Mouse (Mus musculus) MEL (cell line): ENCODE measurements at regions not wholly inside any gene's neighbourhood (a gene's known extent, or its start where the extent isn't known, plus 50 kb on each side); places are given as distances from the start of the nearest gene placed in this dataset.

ENCODE experiments used
- DNase-seq: peaks from one replicate; pipeline ENCODE4 v3.0.0; 2011; ENCODE audit warnings: low read depth, low spot score
- H3K27ac ChIP-seq: 2 replicates; pipeline ENCODE4 v1.5.1; 2012; ENCODE audit warnings: low read depth, mild to moderate bottlenecking, control low read depth, low read length, moderate library complexity; ENCODE audit not compliant: control insufficient read depth
- H3K27me3 ChIP-seq, 2 experiments: fragments of 150-350 bp in 1 of 2; sonication (generic) in 1 of 2; 2 replicates each; pipeline ENCODE4 v1.6.1; 2012; ENCODE audit warnings: low read length in 2 of 2, mild to moderate bottlenecking in 2 of 2, improper control_type of control experiment in 1 of 2, moderate library complexity in 1 of 2; ENCODE audit not compliant: insufficient read depth in 2 of 2, control insufficient read depth in 1 of 2
- H3K36me3 ChIP-seq, 2 experiments: 2 replicates each; pipeline ENCODE4 v1.6.1; 2012 to 2014; ENCODE audit warnings: low read length in 2 of 2, improper control_type of control experiment in 1 of 2, inconsistent platforms in 1 of 2, mild to moderate bottlenecking in 1 of 2; ENCODE audit not compliant: insufficient read depth in 2 of 2, control insufficient read depth in 1 of 2
- H3K4me1 ChIP-seq, 2 experiments: fragments of 150-350 bp in 1 of 2; sonication (generic) in 1 of 2; 2 replicates each; pipeline ENCODE4 v1.6.1; 2012; ENCODE audit warnings: low read length in 2 of 2, improper control_type of control experiment in 1 of 2, mild to moderate bottlenecking in 1 of 2; ENCODE audit not compliant: insufficient read depth in 2 of 2, control insufficient read depth in 1 of 2
- H3K4me3 ChIP-seq, 2 experiments: fragments of 150-350 bp in 1 of 2; sonication (generic) in 1 of 2; 2 replicates each; pipeline ENCODE4 v1.5.1; 2012; ENCODE audit warnings: low read depth in 2 of 2, low read length in 2 of 2, mild to moderate bottlenecking in 2 of 2, moderate library complexity in 2 of 2, control low read depth in 1 of 2, improper control_type of control experiment in 1 of 2; ENCODE audit not compliant: control insufficient read depth in 1 of 2, insufficient read depth in 1 of 2
- H3K79me2 ChIP-seq: 2 replicates; pipeline ENCODE4 v1.6.1; 2012; ENCODE audit warnings: mild to moderate bottlenecking, low read length, moderate library complexity; ENCODE audit not compliant: control insufficient read depth, poor library complexity, insufficient read depth
- H3K9ac ChIP-seq: 2 replicates; pipeline ENCODE4 v1.6.1; 2012; ENCODE audit warnings: low read depth, mild to moderate bottlenecking, control low read depth, low read length, moderate library complexity; ENCODE audit not compliant: control insufficient read depth, poor library complexity, severe bottlenecking
- H3K9me3 ChIP-seq: fragments of 150-350 bp; sonication (generic); replicated peaks from 2 replicates; pipeline ENCODE4 v1.6.1; 2012; ENCODE audit warnings: mild to moderate bottlenecking, low read length, improper control_type of control experiment, moderate library complexity; ENCODE audit not compliant: insufficient read depth
- CHD1 ChIP-seq: IDR thresholded peaks from 2 replicates; pipeline ENCODE4 v1.6.1; 2012; ENCODE audit warnings: low read depth, mild to moderate bottlenecking, inconsistent platforms, low read length, improper control_type of control experiment
- CTCF ChIP-seq, 3 experiments: IDR thresholded peaks in 2 of 3; conservative IDR thresholded peaks in 1 of 3; 2 replicates each; pipeline ENCODE4 v1.5.1; 2011 to 2012; ENCODE audit warnings: low read length in 3 of 3, low read depth in 2 of 3, mild to moderate bottlenecking in 2 of 3, improper control_type of control experiment in 1 of 3, inconsistent platforms in 1 of 3, mixed read lengths in 1 of 3, moderate library complexity in 1 of 3; ENCODE audit not compliant: control insufficient read depth in 1 of 3, insufficient read depth in 1 of 3, poor library complexity in 1 of 3, severe bottlenecking in 1 of 3
- E2F4 ChIP-seq: IDR thresholded peaks from 2 replicates; pipeline ENCODE4 v1.6.1; 2011; ENCODE audit warnings: low read depth, low read length, improper control_type of control experiment, borderline replicate concordance
- ELF1 ChIP-seq: IDR thresholded peaks from 2 replicates; pipeline ENCODE4 v1.6.1; 2014; ENCODE audit warnings: low read depth, mild to moderate bottlenecking, inconsistent platforms, low read length, improper control_type of control experiment, moderate library complexity
- EP300 ChIP-seq, 2 experiments: IDR thresholded peaks; 2 replicates each; pipeline ENCODE4 v1.6.1; 2011; ENCODE audit warnings: improper control_type of control experiment in 2 of 2, low read length in 2 of 2, low read depth in 1 of 2, mild to moderate bottlenecking in 1 of 2
- ETS1 ChIP-seq: IDR thresholded peaks from 2 replicates; pipeline ENCODE4 v1.6.1; 2012; ENCODE audit warnings: low read depth, mild to moderate bottlenecking, inconsistent platforms, low read length, improper control_type of control experiment, moderate library complexity
- GABPA ChIP-seq: IDR thresholded peaks from 2 replicates; pipeline ENCODE4 v1.6.1; 2012; ENCODE audit warnings: low read depth, mild to moderate bottlenecking, inconsistent platforms, low read length, improper control_type of control experiment, moderate library complexity
- KAT2A ChIP-seq: conservative IDR thresholded peaks from 2 replicates; pipeline ENCODE4 v1.6.1; 2012; ENCODE audit warnings: low read depth, low read length, improper control_type of control experiment, inconsistent platforms
- MAFK ChIP-seq: IDR thresholded peaks from 2 replicates; pipeline ENCODE4 v1.6.1; 2011; ENCODE audit warnings: low read depth, mild to moderate bottlenecking, low read length, improper control_type of control experiment, borderline replicate concordance
- MAX ChIP-seq: IDR thresholded peaks from 2 replicates; pipeline ENCODE4 v1.6.1; 2011; ENCODE audit warnings: low read length, improper control_type of control experiment
- MAZ ChIP-seq: IDR thresholded peaks from 2 replicates; pipeline ENCODE4 v1.6.1; 2012; ENCODE audit warnings: low read depth, mild to moderate bottlenecking, inconsistent platforms, low read length, improper control_type of control experiment
- MYB ChIP-seq: IDR thresholded peaks from 2 replicates; pipeline ENCODE4 v1.6.1; 2011; ENCODE audit warnings: mild to moderate bottlenecking, low read depth, low read length, improper control_type of control experiment
- MYC ChIP-seq: IDR thresholded peaks from 2 replicates; pipeline ENCODE4 v1.6.1; 2011; ENCODE audit warnings: low read depth, mild to moderate bottlenecking, low read length, improper control_type of control experiment, moderate library complexity
- NRF1 ChIP-seq: IDR thresholded peaks from 2 replicates; pipeline ENCODE4 v1.6.1; 2014; ENCODE audit warnings: low read depth, mild to moderate bottlenecking, inconsistent platforms, low read length, improper control_type of control experiment, moderate library complexity; ENCODE audit not compliant: poor library complexity, insufficient read depth, severe bottlenecking
- RAD21 ChIP-seq: IDR thresholded peaks from 2 replicates; pipeline ENCODE4 v1.6.1; 2011; ENCODE audit warnings: mild to moderate bottlenecking, low read depth, low read length, improper control_type of control experiment
- SMC3 ChIP-seq: IDR thresholded peaks from 2 replicates; pipeline ENCODE4 v1.6.1; 2011; ENCODE audit warnings: low read depth, low read length, improper control_type of control experiment
- TAL1 ChIP-seq: IDR thresholded peaks from 2 replicates; pipeline ENCODE4 v1.6.1; 2012; ENCODE audit warnings: mild to moderate bottlenecking, inconsistent platforms, low read length, moderate library complexity, mixed read lengths
- USF1 ChIP-seq: IDR thresholded peaks from 2 replicates; pipeline ENCODE4 v1.6.1; 2014; ENCODE audit warnings: low read depth, mild to moderate bottlenecking, inconsistent platforms, low read length, improper control_type of control experiment, moderate library complexity
- USF2 ChIP-seq, 2 experiments: IDR thresholded peaks; 2 replicates each; pipeline ENCODE4 v1.6.1; 2011 to 2012; ENCODE audit warnings: improper control_type of control experiment in 2 of 2, low read length in 2 of 2, borderline replicate concordance in 1 of 2, inconsistent platforms in 1 of 2, low read depth in 1 of 2, mild to moderate bottlenecking in 1 of 2; ENCODE audit not compliant: insufficient read depth in 1 of 2
- ZC3H11A ChIP-seq: IDR thresholded peaks from 2 replicates; pipeline ENCODE4 v1.6.1; 2012; ENCODE audit warnings: low read depth, mild to moderate bottlenecking, inconsistent platforms, low read length, improper control_type of control experiment
- ZMIZ1 ChIP-seq: IDR thresholded peaks from 2 replicates; pipeline ENCODE4 v1.6.1; 2012; ENCODE audit warnings: low read depth, mild to moderate bottlenecking, inconsistent platforms, low read length, improper control_type of control experiment, moderate library complexity

DNA sequence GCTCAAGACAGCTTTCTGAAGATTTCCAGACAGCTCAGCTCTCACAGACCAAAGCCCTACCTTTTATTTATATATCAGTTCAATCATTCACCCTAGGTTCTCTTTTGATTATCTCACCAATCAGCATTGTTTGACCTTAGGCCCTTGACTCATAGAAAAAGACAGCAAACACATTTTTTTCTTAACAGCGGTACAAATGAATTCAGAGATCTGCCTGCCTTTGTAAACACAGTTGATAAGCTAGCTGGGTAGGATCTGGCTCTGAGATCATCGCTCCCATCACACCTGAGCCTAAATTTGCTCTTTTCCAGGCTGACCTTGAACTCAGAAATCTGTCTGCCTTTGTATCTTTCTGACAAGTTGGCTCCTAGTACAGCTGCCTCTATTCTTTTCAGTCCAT lies 174.9 kb upstream of the Egln3 start:
- Histone ChIP-seq H3K27ac (no peak overlapping the region), H3K4me1 (no peaks in the 10 kb centered on the region), H3K4me3 (no peak overlapping the region), H3K9ac (no peak overlapping the region), H3K79me2 (no peaks in the 10 kb centered on the region), H3K27me3 (no peaks in the 10 kb centered on the region), H3K9me3 (no peaks in the 10 kb centered on the region), H3K36me3 (no peaks in the 10 kb centered on the region)
- no peak for TF ChIP-seq MYC
- no peak for TF ChIP-seq CHD1
- no peak for TF ChIP-seq KAT2A
- no peak for TF ChIP-seq GABPA
- no peak for TF ChIP-seq ETS1
- TF ChIP-seq E2F4: no peak
- TF ChIP-seq ZMIZ1: no peak
- no peak for TF ChIP-seq NRF1
- no peak for DNase-seq

- TF ChIP-seq CTCF (IDR thresholded peaks at IDR 0.05 in 2 of 3, conservative IDR thresholded peaks at IDR 0.05 in 1 of 3; ENCODE audit: control insufficient read depth in 1 of 3, insufficient read depth in 1 of 3, low read depth in 2 of 3, low read length in 3 of 3, poor library complexity in 1 of 3, severe bottlenecking in 1 of 3) (no peak), MAX (no peak), ZC3H11A (no peak), ELF1 (no peak), NRF1 (no peak), MYB (no peak), SMC3 (no peak), EP300 (IDR thresholded peaks at IDR 0.05; ENCODE audit: low read depth in 1 of 2, low read length in 2 of 2) (no peak), MAFK (no peak), MYC (no peak), MAZ (no peak), RAD21 (no peak), TAL1 (no peak), ZMIZ1 (no peak), USF1 (no peak), USF2 (IDR thresholded peaks at IDR 0.05; ENCODE audit: borderline replicate concordance in 1 of 2, insufficient read depth in 1 of 2, low read depth in 1 of 2, low read length in 2 of 2) (no peak)
- TF ChIP-seq, all 39 proteins: peak for 0
- DNase-seq: no peak
- H3K4me3 ChIP-seq: no peak overlapping the region
- no peaks in the 10 kb centered on the region for H3K4me1 ChIP-seq
- H3K27me3 ChIP-seq: no peaks in the 10 kb centered on the region
- H3K36me3 ChIP-seq: no peaks in the 10 kb centered on the region
- H3K9ac ChIP-seq: no peak overlapping the region
- no peak overlapping the region for H3K27ac ChIP-seq
- no peaks in the 10 kb centered on the region for H3K9me3 ChIP-seq
- H3K79me2 ChIP-seq: no peaks in the 10 kb centered on the region
Observed at GRCm38 (mm10) chr12:54374060-54374459, 170.4 kb upstream of the Egln3 start.
